Mouse (Mus musculus) adrenal gland, adult (tissue): ENCODE results near the gene Avpr1b.
"Not testable (repeated sequence)": the region's sequence is repeated elsewhere in the genome, so short reads cannot be mapped to it uniquely, and the experiment has no call there.

Source experiments
- DNase-seq, 2 experiments: peaks; one replicate each; pipeline ENCODE4 v3.0.0; 2022 to 2023; ENCODE audit warnings: low spot score in 1 of 2; ENCODE audit not compliant: inconsistent age in 2 of 2

The Avpr1b gene

DNA sequence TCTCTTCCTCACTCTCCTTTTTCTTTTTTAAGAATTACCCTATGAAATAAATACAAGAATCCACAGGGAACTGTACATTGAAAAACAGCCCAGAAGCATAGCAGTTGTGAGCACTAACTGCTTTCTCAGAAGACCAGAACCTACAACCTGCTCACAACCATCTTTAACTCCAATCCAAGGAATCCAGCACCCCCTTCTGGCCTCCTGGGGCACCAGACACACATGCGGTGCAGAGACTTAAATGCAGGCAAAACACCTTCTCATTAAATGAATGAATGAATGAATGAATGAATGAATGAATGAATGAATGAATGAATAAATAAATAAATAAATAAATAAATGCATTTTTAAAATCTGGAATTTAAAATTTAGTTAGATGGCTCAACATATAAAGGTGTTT lies 19.5 kb downstream of the Avpr1b start:
- no peak for DNase-seq

DNA sequence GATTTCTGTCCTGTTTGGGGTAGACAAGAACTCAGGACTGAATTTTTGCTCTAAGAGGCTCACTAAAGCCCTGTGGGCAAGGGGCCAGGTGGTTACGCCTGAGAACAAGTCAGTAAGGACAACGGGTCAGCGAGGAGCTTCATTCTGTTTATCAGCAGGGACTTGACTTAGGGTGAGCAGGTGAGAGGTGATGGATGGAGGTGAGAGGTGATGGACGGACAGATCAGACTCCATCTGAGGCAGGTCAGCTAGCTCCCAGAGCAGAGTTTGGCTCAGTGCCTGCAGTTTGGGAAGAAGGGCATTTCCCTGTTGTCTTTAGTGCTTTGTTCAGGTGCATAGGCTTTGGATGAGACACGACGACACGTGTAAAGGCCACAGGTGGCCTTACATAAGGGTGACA lies 20.3 kb downstream of the Avpr1b start:
- DNase-seq, result no peak

DNA sequence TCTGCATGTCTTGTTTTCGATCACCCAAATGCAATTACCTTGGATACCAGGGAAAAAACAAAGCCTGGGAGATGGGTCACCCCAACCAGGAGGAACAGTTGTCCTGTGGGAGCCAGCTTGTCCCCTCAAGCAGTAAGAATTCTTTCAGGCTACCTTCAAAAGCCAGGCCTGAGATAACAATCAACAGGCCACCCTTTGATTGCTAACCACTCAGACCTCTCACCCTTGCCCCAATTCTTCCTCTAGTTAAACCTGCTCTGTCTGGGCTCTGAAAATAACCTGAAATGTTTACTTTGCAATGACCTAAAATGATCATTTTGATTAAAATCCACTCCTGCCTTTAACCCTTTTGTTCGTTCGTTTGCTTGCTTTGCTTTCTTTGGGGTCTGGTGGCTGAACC lies 24.6 kb downstream of the Avpr1b start:
- DNase-seq, result no peak

DNA sequence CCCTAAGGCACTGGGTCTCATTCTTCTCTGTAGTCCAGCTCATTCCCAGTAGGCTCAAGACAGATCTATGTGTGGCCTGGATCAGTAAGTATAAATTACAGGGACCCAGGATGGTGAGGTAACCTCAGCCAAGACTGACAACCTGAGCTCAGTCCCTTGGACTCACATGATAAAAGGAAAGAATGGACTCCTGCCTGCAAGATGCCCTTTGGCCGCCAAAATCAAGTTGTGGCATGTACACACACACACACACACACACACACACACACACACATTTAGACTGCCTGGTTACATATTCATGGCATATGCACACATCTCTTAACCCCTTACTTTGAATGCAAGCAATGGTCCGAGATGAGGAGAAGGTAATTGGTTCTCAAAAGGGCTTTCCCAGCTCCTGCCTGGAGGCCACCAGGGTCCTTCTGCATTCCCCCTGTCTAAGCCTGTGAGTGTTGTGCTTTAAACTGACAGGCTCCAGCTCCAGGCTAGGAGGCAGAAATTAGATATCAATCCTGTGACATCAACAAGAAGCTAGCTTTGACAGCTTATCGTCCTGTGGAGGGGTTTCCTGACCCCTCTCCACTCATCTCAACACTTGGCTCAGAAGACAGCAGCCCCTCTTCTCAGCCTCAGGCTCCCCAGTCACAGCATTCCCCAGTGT lies 25.3 kb downstream of the Avpr1b start:
- no peak for DNase-seq

DNA sequence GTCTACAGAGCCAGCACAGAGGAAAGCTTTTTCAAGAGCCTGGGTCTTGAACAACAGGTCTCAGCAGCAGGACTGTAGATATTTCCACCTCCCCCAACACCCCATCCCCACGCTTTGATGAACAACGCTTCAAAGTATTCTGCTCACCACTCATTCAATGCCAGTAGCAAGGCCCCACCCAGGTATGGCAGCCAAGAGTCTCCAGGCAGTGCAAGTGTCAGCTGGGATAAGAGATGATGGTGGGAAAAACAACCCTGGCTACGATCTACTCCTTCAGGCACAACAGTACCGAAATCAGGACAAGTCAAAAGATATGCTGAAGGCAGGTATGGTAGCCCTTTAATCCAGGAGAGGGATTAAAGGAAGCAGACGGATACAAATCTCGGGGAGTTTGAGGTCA lies 27.2 kb downstream of the Avpr1b start:
- no peak for DNase-seq

DNA sequence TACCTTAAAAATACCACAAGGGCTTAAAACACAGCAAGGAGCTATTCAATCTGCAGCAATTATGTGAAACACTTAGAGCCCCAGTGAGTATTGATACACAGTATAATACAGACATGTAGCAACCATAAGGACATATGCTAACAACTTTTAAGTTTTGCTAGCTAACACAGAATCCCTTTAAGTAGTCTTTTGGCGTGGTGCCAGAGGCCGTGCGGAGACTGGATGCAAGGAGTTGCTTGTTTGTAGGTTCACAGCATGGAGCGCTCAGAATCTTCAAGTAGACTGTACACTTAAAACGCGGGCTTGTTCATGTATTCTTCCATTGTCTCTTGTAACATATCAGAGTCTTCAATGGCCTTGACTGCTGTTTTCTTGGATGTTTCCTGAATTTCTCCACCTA lies 33.2 kb downstream of the Avpr1b start:
- not testable (repeated sequence) for DNase-seq

DNA sequence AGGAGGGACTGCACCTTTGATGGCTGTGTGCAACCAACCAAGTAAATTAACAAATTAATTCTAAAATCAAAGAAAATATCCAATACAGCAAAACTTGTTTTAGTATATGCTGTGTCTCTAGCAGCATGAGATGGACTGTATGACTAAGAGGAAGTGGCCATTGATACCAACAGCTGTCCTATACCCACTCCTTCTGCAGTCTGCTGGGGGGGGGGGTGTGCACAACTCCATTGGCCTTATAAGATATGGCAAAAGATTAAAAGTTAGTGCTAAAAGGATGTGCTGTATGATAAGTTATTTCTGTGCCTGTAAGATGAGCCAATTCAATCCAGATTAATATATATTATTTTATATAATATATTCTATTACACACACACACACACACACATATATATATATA lies 35.5 kb downstream of the Avpr1b start:
- DNase-seq, result no peak

DNA sequence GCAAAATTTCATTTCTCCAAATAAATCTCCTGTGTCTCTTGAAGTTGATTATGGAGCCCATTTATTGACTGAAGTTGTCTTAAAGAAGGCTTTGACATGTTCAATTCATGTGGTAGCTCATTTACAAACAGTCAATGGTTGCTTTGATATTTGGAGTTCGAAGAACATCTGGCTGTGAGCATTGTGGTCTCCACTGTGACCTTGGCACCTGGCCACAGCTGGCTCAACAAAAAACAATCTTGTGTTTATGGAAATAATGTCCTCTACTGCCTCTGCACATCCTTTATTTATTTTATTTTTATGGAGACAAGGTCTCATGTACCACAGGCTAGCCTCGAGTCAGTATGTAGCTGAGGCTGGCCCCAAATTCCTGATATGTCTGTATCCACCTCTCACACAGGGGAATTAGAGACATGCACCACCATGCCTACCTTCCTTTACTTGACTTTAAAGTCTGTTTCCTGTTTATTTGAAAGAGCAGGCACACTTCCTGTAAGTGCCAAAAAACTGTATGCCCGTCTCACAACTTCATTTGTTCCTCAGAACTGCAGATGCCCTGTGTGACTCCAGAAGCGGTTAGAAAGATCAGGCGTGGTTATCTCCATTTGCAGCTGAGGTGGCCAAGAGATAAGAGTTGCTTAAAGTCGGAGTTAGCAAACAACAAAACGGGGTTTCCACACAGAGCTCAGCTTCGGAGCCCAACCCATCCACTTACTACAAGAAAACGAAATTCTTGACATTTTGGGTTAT lies 38.9 kb downstream of the Avpr1b start, which contains the start of gene Ctse:
Gene Ctse (plus strand): TSS at position 516 of the 750 bp plus-strand sequence.
- no peak for DNase-seq

DNA sequence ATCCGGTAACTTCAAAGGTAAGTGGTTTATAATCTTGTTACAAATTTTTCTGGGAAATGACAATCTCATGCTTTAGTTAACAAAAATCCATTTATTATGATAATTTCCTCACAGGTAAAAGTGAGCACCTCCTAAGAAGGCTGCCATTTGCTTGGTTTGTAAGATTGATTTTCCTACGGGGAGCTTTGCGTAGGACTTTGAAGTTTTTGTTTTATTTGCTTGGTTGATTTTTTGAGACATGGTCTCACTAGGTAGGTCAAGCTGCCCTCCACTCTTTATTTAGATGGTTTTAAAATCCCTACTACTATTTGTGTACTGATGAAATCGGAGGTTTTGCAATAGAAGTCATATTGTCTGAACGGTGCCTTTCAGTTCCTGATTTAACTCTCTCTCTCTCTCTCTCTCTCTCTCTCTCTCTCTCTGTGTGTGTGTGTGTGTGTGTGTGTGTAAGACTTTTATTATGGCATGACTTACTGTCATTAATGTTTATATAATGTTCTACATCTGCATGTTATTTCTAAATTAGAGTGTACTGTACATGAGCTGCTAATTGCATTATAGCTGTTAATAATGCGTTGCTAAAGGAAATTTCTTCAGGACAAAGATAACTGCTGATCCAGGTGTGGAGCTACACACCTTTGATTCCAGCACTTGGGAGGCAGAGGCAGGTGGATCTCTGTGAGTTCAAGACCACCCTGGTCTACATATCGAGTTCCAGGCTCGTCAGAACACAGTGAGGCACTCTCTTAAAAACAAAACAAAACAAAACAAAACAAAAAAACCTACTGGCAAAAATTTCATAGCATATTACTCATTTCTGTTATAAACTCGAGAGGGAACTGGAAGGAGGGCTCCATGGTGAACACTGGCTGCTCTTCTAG lies 39.7 kb downstream of the Avpr1b start:
- DNase-seq, result no peak

DNA sequence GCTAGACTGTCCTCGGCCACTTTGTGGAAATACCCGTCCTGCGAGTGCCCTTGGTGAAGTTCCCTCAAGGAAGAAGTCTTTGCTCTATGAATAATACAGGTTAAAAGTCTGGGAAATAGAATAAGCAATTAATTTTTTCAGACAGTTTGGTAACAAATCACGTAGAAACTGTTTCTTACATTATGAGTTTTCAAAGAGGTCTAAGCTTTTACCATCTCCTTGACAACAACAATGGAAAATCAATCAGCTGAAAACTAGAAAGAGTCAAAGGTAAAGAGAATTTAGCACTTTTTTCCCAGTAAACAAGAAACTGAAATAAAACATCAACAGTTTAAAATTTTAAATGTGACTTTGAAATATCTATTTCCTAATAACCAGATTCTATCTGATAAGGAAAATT lies 41.0 kb downstream of the Avpr1b start:
- DNase-seq, result no peak

DNA sequence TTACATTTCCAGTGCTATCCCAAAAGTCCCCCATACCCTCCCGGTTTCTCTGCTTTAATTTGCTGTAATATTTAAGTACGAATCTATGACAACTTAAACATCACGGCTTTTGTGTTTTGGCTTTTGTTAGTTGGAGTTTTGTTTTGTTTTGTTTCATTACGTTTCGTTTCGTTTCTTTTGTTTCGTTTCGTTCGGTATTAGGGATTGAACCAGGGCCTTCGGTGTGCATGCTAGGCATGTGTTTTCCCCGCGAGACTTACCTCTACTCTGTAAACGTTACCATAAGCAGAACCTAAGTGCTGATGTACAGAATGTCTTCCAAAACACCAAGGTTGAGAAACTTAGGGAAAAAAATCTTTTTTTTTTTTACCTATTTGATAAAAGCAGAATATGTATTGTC lies 42.5 kb downstream of the Avpr1b start:
- no peak for DNase-seq

DNA sequence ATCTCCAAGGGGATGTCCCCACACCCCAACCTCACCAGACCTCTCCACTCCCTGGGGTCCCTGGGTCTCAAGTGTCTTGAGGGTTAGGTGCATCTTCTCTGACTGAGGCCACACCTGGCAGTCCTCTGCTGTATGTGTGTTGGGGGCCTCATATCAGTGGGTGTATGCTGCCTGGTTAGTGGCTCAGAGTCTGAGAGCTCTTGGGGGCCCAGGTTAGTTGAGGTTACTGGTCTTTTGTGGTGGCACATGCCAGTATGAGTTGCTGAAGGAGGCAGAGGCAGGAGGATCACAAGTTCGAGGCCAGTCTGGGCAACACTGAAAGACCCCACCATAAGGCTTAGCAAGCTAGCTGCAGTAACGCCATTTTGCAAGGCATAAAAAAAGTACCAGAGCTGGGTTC lies 43.2 kb downstream of the Avpr1b start:
- DNase-seq, result no peak

DNA sequence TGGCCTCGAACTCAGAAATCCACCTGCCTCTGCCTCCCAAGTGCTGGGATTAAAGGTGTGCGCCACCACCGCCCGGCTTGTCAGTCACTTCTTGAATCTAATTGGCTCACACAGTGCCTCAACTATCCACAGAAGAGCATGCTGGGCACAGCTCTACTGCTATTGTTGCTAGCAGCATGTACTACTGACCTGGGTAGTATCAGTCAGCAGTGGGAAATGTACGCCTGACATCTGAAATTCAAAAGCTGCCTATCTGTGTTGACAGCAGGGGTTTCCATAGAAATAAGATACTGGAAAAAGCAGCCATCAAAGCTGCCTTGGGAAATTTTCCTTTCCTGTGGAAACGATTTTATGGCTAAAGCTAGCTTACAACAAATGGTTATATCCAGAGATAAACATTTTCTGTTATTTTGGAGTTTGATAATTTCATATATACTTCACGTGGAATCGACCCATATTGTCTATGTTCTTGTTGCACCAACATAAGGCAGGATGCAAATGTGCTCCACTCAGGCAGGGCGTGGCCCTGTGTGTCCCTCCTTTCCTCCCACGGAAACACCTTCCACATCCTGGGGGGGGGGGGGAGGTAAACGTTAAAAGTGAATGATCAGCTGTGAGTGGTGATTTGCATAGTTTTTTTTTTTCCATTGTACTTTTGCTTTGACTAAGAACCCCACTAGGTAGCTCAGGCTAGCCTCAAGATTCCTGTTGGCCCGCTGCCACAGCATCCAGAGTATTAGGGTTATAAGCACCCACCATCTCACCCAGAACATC lies 53.8 kb downstream of the Avpr1b start:
- DNase-seq, result no peak

DNA sequence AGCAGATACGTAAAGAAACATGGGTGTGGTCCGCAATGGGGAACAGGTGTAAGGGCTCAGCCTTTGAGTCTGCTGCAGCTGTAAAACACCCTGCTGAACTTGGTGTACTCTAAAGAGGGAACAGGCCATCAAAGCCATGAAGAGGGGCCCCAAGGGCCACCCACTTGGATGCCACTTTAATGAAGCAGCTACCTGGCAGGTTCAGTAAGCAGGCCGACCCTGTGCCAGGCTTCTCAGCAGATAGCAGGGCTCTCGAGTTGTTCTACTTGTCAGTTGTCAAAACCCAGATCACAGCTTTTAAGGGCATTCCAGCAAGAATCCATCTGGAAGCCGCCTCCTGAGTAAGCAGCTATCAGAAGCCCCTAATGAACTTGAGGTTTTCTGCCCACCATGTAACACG lies 56.6 kb downstream of the Avpr1b start:
- no peak for DNase-seq

DNA sequence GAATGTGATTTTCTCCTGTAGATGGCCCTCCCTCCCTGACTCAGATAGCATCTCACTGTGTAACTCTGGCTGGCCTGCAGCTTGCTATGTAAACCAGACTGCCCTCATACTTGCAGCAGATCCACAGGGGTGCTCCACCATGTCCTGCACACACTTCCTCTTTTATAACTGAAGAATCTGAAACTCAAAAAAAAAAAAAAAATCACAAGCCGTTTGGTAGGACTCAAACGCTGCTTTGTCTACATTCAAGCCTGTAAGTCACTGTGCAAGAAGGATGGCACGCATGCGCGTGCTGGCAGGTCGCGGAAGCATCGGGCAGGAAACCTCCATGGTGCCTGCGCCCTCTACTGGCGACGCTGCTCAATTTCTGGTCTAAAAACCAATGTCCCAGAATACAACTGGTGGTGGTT lies 58.9 kb downstream of the Avpr1b start:
- peak; percentile 89 to 94 for DNase-seq

DNA sequence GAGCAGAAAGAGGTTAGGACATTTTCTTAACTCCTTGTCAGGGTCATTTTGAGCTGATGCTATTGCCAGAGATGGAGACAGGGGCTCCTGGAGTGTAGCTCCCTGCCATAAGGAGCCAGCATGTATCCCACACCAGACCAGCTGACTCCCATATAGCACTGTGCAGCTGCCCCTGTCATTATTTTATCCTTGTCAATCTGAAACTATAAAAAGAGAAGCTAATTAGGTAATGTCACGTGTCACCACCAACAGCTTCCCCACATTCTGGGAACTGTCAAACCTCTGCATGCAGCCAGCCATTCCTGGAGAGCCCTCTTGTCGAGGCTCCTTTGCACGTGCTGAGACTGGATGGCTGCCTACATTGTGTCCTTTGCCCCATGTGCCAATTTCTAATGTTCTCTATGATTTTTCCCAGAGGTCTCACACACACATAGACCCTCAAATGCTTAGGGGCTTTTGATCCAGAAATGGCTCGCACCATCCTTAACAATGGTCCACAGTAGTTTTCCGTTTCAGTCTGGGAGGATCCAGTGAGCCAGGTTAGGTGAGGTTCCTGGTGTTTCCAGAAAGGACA lies 60.6 kb downstream of the Avpr1b start:
- no peak for DNase-seq

DNA sequence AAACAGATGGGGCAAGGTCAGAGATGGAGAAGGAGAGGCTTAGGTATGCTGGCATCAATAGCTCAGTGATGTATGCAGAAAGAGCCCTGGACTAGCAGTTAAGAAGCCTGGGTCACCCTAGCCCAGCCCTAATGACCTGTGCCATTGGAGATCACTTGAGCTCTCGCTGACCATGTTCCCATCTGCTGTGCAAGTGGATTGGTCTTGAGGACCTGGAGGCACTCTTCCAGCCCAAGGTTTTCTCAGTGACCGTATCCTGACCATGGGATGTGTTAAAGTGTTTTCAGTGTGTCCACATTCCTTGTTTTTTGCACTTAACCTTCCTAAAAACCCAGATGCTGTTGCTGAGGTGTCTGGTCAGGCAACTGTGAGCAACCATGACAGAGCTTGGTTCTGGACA lies 61.2 kb downstream of the Avpr1b start:
- no peak for DNase-seq

DNA sequence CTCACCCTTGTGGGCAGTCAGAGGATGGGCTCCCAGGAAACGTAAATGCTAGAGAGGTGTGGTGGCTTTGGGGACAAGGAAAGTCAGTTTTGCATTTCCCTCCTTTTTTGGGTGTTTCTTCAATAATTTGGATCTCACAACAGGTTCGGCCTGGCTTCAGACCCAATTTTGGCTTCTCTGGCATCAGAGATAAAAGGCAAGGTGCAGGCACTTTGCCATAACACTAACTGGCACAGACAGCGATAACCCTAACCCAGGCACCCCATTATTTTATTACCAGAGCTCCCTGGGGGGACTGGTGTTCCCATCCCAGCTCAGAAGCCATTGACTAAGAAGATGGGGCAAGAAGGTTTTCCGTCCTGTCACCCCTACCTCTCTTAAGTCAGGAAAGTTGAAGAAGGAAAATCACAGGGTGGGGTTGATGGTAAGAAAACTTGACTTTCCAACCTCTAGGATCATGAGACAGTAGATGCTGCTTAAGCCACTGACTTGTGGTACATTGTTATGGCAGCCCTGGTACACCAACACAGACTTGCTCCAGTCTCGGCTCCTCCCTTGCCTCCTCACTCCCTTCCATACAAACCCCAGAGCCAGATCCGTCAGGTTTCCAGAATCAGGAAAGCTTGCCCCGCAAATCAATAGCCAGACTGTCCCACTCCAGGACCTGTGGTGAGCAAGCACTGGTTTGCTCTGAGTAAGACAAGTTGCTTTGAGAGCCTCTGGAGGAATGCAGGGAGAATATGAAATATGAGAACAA lies 61.9 kb downstream of the Avpr1b start:
- no peak for DNase-seq
